Comparison of ENCODE assay signal across 18 mouse cellular contexts in genomic region chr8:81766033-81766432, GRCm38 (mm10).
DNase-seq lines count a peak whose midpoint lies in the region; ATAC-seq lines count a peak whose summit lies in the region.
"Had no signal": no experiment of that assay in that cellular context is flagged by ENCODE, and none has a peak within 500 bp of the region (broad histone marks: within the 10 kb centered on the region; RNA-seq: fewer than 3 reads in every experiment).

No protein-coding gene starts in this region.

- peaks cover 7% of the 10 kb centered on the region for H3K4me1 ChIP-seq in liver, embryonic 16.5 days (ENCODE audit: control insufficient read depth, low read depth, low read length)

- no peaks in the 10 kb centered on the region for H3K9me3 ChIP-seq in liver, embryonic 16.5 days (replicated peaks; ENCODE audit: control insufficient read depth, low read length)
- H3K9me3 ChIP-seq: limb, embryonic 12.5 days had no signal

- 23% methylated on average over 5 of the region's 5 CpGs for WGBS in liver, embryonic 16.5 days (ENCODE audit: insufficient replicate concordance)

- H3K9ac ChIP-seq in liver, embryonic 16.5 days (ENCODE audit: low read depth, low read length): no peak overlapping the region
- H3K9ac ChIP-seq: limb, embryonic 12.5 days had no signal

- no peak overlapping the region for H3K4me2 ChIP-seq in liver, embryonic 16.5 days (ENCODE audit: low read depth, low read length)
- H3K4me2 ChIP-seq: heart, embryonic 11.5 days; midbrain, embryonic 11.5 days had no signal

- peak; percentile 83 for DNase-seq in MEL-GATA-1-ER (ENCODE audit: extremely low read depth, low read depth)
- DNase-seq in induced T-regulatory cell, adult 2 months (ENCODE audit: low read depth): peak; percentile 80
- peak; percentile 33 to 55 for DNase-seq in thymus, postnatal 36 days
- DNase-seq in cerebellum, postnatal 25 days: no peak
- no peak for DNase-seq in layer of hippocampus, postnatal 36 days
- no peak for DNase-seq in urinary bladder, adult 18-20 months (ENCODE audit: low spot score in 2 of 2)
- DNase-seq: adrenal gland, postnatal 10 days; cerebellum, adult 8-10 months; embryo, embryonic 11 days; gastrocnemius, postnatal 36 days; heart, postnatal 4 days; kidney, adult 9 months had no signal

- no peaks in the 10 kb centered on the region for H3K27me3 ChIP-seq in liver, embryonic 16.5 days (ENCODE audit: control insufficient read depth, insufficient read depth, low read depth, low read length)
- H3K27me3 ChIP-seq: limb, embryonic 12.5 days had no signal

- no peaks in the 10 kb centered on the region for H3K36me3 ChIP-seq in liver, embryonic 16.5 days (ENCODE audit: control insufficient read depth, insufficient read depth)
- H3K36me3 ChIP-seq: limb, embryonic 12.5 days had no signal

- no peak overlapping the region for H3K27ac ChIP-seq in liver, embryonic 16.5 days (ENCODE audit: low read length)
- H3K27ac ChIP-seq: hindbrain, postnatal 0 days had no signal

- no peak overlapping the region for H3K4me3 ChIP-seq in liver, embryonic 16.5 days (ENCODE audit: low read depth, low read length)
- H3K4me3 ChIP-seq: limb, embryonic 12.5 days had no signal

- ATAC-seq in liver, embryonic 16.5 days (ENCODE audit: low read depth): 0 out of 2 replicates have a peak, but pooled peaks have one; percentile 14
- ATAC-seq: hindbrain, postnatal 0 days; lung, postnatal 0 days had no signal

Comparison
In these comparisons a context has a peak if more than half of its experiments do, and no peak if none do; other contexts are left out.
1. DNase-seq: peak in MEL-GATA-1-ER (single experiment), induced T-regulatory cell, adult 2 months (single experiment) and thymus, postnatal 36 days (2 of 2); none in cerebellum, postnatal 25 days (0 of 2), layer of hippocampus, postnatal 36 days (0 of 2) and urinary bladder, adult 18-20 months (0 of 2).